Mouse (Mus musculus): Measurements from ENCODE around the gene Zmym5. TPM values are rescaled to one million over a fixed set of nuclear protein-coding genes. Genes with fewer than 3 reads are reported as not detected.
A peak's percentile ranks its signal among the peaks of the same experiment; 100 is the strongest.
"Not testable (repeated sequence)": the region's sequence is repeated elsewhere in the genome, so short reads cannot be mapped to it uniquely, and the experiment has no call there.

The Zmym5 gene
- 10 to 100 TPM; 29.3 to 31.8 TPM for total RNA-seq (2021)

GRCm38 (mm10) chr14:56811701-56812339 lies at the start of gene Zmym5:
Gene Zmym5, minus strand, starts transcription at chr14:56811716.
- peak; percentile 89 to 92 for DNase-seq

DNA sequence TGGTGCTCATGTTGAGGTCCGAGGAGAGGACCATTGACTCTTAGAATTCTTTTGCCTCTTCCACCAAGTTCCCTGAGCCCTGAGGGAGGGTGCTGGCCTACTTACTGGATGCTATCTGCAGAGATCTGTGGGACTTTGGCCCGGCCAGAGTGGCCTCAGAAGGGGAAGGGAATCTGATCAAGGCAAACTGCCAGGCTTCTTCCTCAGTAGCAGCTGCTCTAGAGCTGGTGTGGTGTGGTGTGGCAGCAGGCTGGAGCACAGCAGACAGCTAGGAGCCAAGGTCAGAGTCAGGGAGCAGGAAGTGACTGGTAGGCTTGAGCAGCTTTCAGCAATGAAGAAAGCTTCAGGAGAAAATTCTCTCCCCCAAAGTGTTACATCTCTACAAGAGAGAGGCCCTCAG lies 38.2 kb upstream of the Zmym5 start:
- DNase-seq, result no peak

GRCm38 (mm10) chr14:56848322-56848721 lies 36.8 kb upstream of the Zmym5 start:
- DNase-seq, result no peak

DNA sequence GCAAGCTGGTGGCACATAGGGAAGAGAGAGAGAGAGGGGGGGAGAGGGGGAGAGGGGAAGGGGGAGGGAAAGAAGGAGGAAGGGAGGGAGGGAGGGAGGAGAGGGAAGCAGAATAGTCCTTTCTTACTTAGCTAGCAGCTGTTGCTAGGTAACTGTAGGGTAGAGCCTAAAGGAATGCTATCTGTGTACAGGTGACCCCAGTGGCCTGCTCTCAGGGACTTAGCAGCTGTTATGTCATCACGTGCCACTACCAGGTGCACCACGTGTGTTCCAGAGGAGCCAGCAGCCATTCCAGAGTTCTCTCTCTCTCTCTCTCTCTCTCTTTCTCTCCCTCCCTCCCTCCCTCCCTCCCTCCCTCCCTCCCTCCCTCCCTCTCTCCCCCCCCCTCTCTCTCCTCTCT lies 33.0 kb upstream of the Zmym5 start:
- no peak for DNase-seq

DNA sequence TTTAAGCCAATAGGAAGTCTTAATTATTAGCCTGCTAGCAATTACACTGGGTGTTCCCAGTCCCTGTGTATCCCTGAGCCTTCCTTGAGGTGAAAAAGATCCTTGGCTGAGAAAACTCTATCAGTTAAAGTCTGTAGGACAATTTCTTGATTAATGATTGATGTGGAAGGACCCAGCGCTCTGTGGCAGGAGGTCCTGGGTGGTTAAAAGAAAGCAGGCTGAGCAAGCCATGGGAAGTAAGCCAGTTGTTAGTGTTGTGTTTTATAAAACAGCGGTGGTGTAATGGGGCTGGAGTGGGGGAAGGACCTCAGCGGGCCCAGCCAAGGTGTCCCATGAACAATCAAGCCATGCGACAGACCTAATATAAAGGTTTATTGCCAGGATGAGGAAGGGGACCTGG lies 32.5 kb upstream of the Zmym5 start:
- no peak for DNase-seq

DNA sequence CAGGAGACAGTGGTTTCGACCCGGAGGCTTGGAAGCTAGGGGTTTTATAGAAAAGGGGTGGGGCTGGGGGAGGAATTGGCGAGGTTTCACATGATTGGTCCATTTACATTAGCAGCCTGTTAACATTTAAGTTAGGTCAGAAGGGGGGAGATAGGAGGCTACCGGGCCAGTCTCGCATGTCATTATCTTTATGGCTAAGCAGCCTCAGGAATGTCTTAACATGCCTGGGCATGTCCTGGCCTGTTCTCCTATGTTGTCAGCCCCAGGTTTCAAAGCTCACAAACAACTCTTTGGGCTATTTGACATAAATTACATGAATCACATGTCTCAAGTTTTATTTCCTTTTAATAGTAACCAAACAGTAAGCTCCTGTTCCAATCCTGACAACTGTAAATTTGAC lies 23.1 kb upstream of the Zmym5 start:
- not testable (repeated sequence) for DNase-seq

GRCm38 (mm10) chr14:56833211-56833610 lies 21.7 kb upstream of the Zmym5 start:
- DNase-seq, result not testable (repeated sequence)

GRCm38 (mm10) chr14:56832563-56833113 lies 21.1 kb upstream of the Zmym5 start:
- DNase-seq, result no peak

DNA sequence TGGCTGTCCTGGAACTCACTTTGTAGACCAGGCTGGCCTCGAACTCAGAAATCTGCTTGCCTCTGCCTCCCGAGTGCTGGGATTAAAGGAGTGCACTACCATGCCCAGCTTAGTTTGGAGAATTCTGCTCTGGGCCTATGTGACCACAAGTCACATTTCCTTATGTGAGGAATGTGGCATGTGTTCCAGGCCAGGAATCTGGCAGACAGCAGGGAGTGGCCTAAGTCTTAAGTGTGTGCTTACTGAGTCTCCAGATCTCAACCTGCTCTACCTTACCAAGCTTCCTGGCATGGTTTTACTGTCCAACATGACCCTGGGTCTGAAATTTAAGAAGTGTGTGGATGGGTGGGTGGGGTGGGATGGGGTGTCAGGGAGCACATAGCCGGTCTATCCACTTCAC lies 20.6 kb upstream of the Zmym5 start:
- no peak for DNase-seq

- DNase-seq, result no peak
Measured at GRCm38 (mm10) chr14:56830491-56831045, 19.1 kb upstream of the Zmym5 start.

DNA sequence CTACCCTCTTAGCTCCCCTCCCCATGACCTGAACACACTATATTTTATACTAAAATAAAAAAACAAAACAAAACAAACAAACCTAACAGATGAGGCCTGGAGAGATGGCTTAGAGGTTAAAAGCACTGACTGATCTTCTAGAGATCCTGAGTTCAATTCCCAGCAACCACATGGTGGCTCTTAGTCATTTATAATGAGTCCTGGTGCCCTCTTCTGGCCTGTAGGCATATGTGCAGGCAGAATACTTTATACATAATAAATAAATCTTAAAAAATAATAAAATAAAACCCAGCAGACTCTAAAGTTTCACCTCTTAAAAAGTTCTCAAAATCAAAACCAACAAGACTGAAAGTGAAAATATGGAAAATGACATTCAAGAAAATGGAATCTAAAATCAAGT lies 13.0 kb upstream of the Zmym5 start:
- DNase-seq, result no peak

GRCm38 (mm10) chr14:56817616-56818015 lies 6.1 kb upstream of the Zmym5 start:
- DNase-seq, result no peak

GRCm38 (mm10) chr14:56817131-56817530 lies 5.6 kb upstream of the Zmym5 start:
- no peak for DNase-seq

- DNase-seq, result no peak
Measured at GRCm38 (mm10) chr14:56816541-56816940, 5.0 kb upstream of the Zmym5 start.

DNA sequence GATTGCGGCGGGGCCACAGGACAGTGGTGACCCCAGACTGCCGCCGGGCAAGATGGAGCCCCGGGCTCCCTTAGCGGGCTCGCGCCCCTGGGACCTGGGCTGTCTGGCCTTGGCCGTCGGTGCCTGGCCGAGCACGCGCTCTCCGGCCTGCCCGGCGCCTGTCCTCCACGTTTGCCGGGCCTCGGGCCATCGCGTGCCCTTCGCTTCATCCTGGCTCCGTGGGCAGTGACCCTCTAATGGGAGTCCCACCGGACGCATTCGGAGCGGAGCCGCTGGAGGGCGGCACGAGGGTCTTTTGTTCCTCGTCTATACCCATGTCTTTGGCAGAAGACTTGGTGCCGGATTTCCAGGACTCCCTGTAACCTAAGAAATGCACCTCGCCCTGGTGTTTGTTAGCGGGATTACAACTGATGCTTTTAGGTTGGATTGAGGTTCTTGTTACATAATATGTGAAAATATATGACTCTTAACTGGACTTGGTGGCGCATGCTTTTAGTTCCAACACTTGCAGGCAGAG lies 1.1 kb upstream of the Zmym5 start:
- DNase-seq, result peak; percentile 68 to 72

GRCm38 (mm10) chr14:56810781-56811690 lies 480 bp downstream of the Zmym5 start:
- peak; percentile 29 for DNase-seq

DNA sequence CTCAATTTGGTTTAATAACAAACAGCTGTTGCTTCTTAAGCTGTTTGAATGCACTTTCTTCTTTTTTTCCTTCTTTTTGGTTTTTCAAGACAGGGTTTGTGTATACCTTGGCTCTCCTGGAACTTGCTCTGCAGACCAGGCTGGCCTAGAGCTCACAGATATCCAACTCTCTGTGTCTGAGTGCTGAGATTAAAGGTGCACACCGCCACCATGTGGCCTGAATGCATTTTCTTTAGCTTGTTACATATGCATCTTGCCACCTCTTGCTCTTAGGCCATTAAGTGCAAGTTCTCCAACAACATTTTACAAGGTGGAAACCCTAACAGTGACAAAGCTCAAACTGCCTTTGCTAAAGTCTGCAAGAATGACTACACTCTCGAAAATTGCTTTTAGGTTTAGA lies 18.3 kb downstream of the Zmym5 start:
- DNase-seq, result no peak

- no peak for DNase-seq
Measured at GRCm38 (mm10) chr14:56784575-56784974, 26.9 kb downstream of the Zmym5 start.

GRCm38 (mm10) chr14:56778933-56779300 lies 32.6 kb downstream of the Zmym5 start:
- no peak for DNase-seq

- peak; percentile 96 for DNase-seq
Measured at GRCm38 (mm10) chr14:56778200-56778932, 33.1 kb downstream of the Zmym5 start, which contains the start of gene Pspc1. Gene Pspc1, minus strand, starts transcription at chr14:56778316.

- peak; percentile 64 to 68 for DNase-seq
Measured at GRCm38 (mm10) chr14:56777360-56778136, 34.0 kb downstream of the Zmym5 start.
